Mouse (Mus musculus) heart, embryonic 14.5 days (tissue): ENCODE data around the gene Brix1. TPM values are rescaled to one million over a fixed set of nuclear protein-coding genes. Genes with fewer than 3 reads are reported as not detected.
"Not testable (repeated sequence)": the region's sequence is repeated elsewhere in the genome, so short reads cannot be mapped to it uniquely, and the experiment has no call there.

Experiments used
- ATAC-seq: fragments of 200-750 bp; cut with Nextera tagmentation; 2 replicates; pipeline ENCODE4 v1.8.0; 2017; ENCODE audit warnings: low read depth, moderate TSS enrichment; ENCODE audit not compliant: insufficient number of reproducible peaks, insufficient read depth, low FRiP score
- H3K27ac ChIP-seq, 2 experiments: fragments of 200-500 bp in 1 of 2; fragments of 300-500 bp in 1 of 2; sonication (generic) in 1 of 2; replicated peaks in 1 of 2; 2 replicates each; pipeline ENCODE4 v1.5.1; 2012 to 2014; ENCODE audit warnings: low read depth in 2 of 2, low read length in 2 of 2, control low read depth in 1 of 2, mild to moderate bottlenecking in 1 of 2, mixed read lengths in 1 of 2; ENCODE audit not compliant: control insufficient read depth in 1 of 2, insufficient read depth in 1 of 2
- H3K27me3 ChIP-seq: fragments of 300-500 bp; sonication (generic); 2 replicates; pipeline ENCODE4 v1.6.1; 2014; ENCODE audit warnings: mild to moderate bottlenecking, low read length, control low read depth; ENCODE audit not compliant: control insufficient read depth, insufficient read depth
- H3K36me3 ChIP-seq: fragments of 300-500 bp; sonication (generic); 2 replicates; pipeline ENCODE4 v1.6.1; 2014; ENCODE audit warnings: mild to moderate bottlenecking, control low read depth, low read length, mixed read lengths; ENCODE audit not compliant: control insufficient read depth, insufficient read depth
- H3K4me1 ChIP-seq, 2 experiments: fragments of 200-500 bp in 1 of 2; fragments of 300-500 bp in 1 of 2; sonication (generic) in 1 of 2; 2 replicates each; pipeline ENCODE4 v1.6.1; 2012 to 2014; ENCODE audit warnings: low read length in 2 of 2, control low read depth in 1 of 2, mixed read lengths in 1 of 2; ENCODE audit not compliant: control insufficient read depth in 2 of 2, insufficient read depth in 2 of 2
- H3K4me2 ChIP-seq: fragments of 300-500 bp; sonication (generic); 2 replicates; pipeline ENCODE4 v1.6.1; 2014; ENCODE audit warnings: mild to moderate bottlenecking, low read length
- H3K4me3 ChIP-seq, 2 experiments: fragments of 200-500 bp in 1 of 2; fragments of 300-500 bp in 1 of 2; sonication (generic) in 1 of 2; 2 replicates each; pipeline ENCODE4 v1.5.1; 2012 to 2014; ENCODE audit warnings: low read length in 2 of 2, mild to moderate bottlenecking in 2 of 2, control low read depth in 1 of 2, low read depth in 1 of 2, moderate library complexity in 1 of 2; ENCODE audit not compliant: control insufficient read depth in 1 of 2, insufficient read depth in 1 of 2
- H3K9ac ChIP-seq: fragments of 300-500 bp; sonication (generic); 2 replicates; pipeline ENCODE4 v1.6.1; 2014; ENCODE audit warnings: mild to moderate bottlenecking, low read length
- H3K9me3 ChIP-seq: fragments of 300-500 bp; sonication (generic); 2 replicates; pipeline ENCODE4 v1.6.1; 2016; ENCODE audit warnings: low read length, control low read depth; ENCODE audit not compliant: control insufficient read depth
- WGBS: fragments of 180-500 bp; shearing (Covaris S2); extraction: QIAGEN DNeasy Blood & Tissue Kit; methylation state at CpG from one replicate; pipeline ENCODE4 v1.1.7; 2014; 5-methylcytosine and 5-hydroxymethylcytosine counted together
- polyA plus RNA-seq: library from polyadenylated mRNA; unstranded; fragments of >200 nt; fragmentation: Nextera tagmentation; extraction: Ambion mirVana; gene quantifications from 2 replicates; pipeline ENCODE4 v1.2.1, GENCODE M21; 2014

The Brix1 gene
- polyA plus RNA-seq, 1 experiment from 2014 or later, result 55.9 TPM

- H3K4me3 ChIP-seq, result no peak overlapping the region
- 0 out of 2 replicates have a peak, but pooled peaks cover 4% of the 10 kb centered on the region for H3K36me3 ChIP-seq
- no peak overlapping the region for H3K27ac ChIP-seq
- H3K4me1 ChIP-seq, result no peaks in the 10 kb centered on the region
- H3K27me3 ChIP-seq, result no peaks in the 10 kb centered on the region
- ATAC-seq, result no peak
- H3K9me3 ChIP-seq, result no peaks in the 10 kb centered on the region
- no peak overlapping the region for H3K4me2 ChIP-seq
- WGBS, result 49% methylated on average over 11 of the region's 11 CpGs
- no peak overlapping the region for H3K9ac ChIP-seq
Observed at GRCm38 (mm10) chr15:10500838-10501719, 15.3 kb upstream of the Brix1 start.

DNA sequence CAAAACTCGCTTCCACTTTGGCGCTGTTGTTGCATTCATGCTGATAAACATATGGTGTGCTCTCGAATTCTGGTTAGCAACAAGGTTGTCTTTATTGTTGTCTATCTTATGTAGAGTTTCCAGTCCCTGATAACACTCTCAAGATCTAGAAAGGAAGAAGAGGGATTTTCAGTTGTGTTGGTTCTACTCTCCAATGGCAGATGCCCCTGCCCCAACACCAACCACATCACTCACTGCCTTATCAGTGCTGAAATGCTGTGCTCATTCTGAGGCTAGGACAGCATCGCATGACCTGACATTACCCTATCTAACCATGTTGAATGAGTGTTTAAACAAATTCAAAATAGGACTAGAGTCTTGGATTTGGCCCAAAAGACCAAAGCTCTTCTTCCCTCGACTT lies 14.3 kb upstream of the Brix1 start:
- no peak for ATAC-seq
- no peaks in the 10 kb centered on the region for H3K4me1 ChIP-seq
- no peak overlapping the region for H3K4me3 ChIP-seq
- no peak overlapping the region for H3K27ac ChIP-seq
- 52% methylated on average over 5 of the region's 5 CpGs for WGBS
- H3K27me3 ChIP-seq, result no peaks in the 10 kb centered on the region
- H3K9me3 ChIP-seq, result no peaks in the 10 kb centered on the region
- no peak overlapping the region for H3K9ac ChIP-seq
- H3K4me2 ChIP-seq, result no peak overlapping the region
- H3K36me3 ChIP-seq, result 0 out of 2 replicates have a peak, but pooled peaks cover 10% of the 10 kb centered on the region

GRCm38 (mm10) chr15:10499593-10499992 lies 13.8 kb upstream of the Brix1 start:
- Histone ChIP-seq H3K9ac (no peak overlapping the region), H3K4me2 (no peak overlapping the region), H3K36me3 (0 out of 2 replicates have a peak, but pooled peaks cover 11% of the 10 kb centered on the region), H3K27me3 (no peaks in the 10 kb centered on the region), H3K4me1 (no peaks in the 10 kb centered on the region), H3K27ac (no peak overlapping the region), H3K4me3 (no peak overlapping the region), H3K9me3 (no peaks in the 10 kb centered on the region)
- 55% methylated on average over 5 of the region's 5 CpGs for WGBS
- ATAC-seq, result no peak

DNA sequence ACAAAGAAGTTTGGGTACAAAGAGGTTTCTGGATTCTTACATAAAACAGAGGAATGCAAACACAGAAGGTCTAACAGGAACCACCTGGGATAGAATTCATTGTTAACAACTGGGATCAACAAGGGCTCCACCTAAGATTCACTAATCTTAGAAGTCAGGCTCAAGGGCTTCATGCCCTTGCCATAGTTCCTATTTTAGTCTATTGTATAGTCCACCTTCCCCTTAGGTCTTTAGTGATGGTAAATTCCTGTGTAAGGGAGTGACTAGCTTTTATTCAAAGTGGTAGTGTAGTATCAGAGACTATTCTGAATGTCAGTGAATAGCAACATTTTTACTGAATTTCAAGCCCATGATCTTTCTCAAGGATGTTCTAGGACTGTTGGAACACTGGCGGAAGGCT lies 10.9 kb upstream of the Brix1 start:
- not testable (repeated sequence) for H3K9me3 ChIP-seq, H3K4me1 ChIP-seq, ATAC-seq, H3K4me2 ChIP-seq, H3K4me3 ChIP-seq, H3K27ac ChIP-seq, H3K27me3 ChIP-seq, H3K9ac ChIP-seq
- H3K36me3 ChIP-seq, result peaks cover 29% of the 10 kb centered on the region
- 93% methylated on average over 1 of the region's 1 CpGs for WGBS

DNA sequence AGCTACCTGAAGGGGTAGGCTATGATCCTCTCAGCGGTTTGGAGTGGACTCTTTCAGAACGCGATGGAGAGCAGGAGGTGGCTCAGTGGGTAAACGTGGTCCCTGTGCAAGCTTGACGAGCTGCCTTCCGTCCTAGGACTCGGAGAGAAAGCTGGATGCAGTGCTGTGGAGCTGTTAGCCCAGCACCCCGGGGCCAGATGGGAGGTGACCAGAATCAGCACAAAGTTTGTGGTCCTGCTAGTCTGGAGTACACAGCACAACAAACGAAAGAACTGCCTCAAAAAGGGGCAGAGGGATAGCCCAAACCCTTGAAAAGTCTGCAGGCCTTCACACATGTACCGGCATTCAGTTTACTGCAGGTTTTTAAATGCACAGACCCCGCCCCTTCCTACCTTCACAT lies 10.2 kb upstream of the Brix1 start:
- no peaks in the 10 kb centered on the region for H3K9me3 ChIP-seq
- ATAC-seq, result no peak
- peaks cover 33% of the 10 kb centered on the region for H3K36me3 ChIP-seq
- no peak overlapping the region for H3K4me3 ChIP-seq
- WGBS, result 87% methylated on average over 11 of the region's 11 CpGs
- no peaks in the 10 kb centered on the region for H3K4me1 ChIP-seq
- no peak overlapping the region for H3K9ac ChIP-seq
- H3K4me2 ChIP-seq, result no peak overlapping the region
- H3K27ac ChIP-seq, result no peak overlapping the region
- no peaks in the 10 kb centered on the region for H3K27me3 ChIP-seq

DNA sequence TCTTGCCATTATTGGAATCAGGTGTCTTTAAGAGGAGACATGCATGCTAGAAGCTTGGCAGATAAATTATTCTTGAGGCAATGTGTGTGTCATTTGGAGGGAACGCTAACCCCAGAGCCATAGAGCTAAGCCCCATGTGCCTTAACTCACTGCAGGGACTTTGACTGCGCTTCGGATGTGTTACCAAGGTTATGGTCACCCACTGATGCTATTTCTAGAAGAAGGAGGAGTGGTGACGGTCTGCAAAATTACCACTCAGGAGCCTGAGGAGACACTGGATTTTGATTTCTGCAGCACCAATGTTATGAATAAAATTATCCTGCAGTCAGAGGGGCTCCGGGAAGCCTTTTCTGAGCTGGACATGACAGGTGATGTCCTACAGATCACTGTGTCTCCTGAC lies 4.4 kb upstream of the Brix1 start:
- WGBS, result 86% methylated on average over 5 of the region's 5 CpGs
- no peak for ATAC-seq

GRCm38 (mm10) chr15:10487246-10487645 lies 1.5 kb upstream of the Brix1 start:
- Histone ChIP-seq H3K4me3 (no peak overlapping the region), H3K4me2 (peak overlapping the region; percentile 83; the same call in 1 of the 2 replicates), H3K9ac (no peak overlapping the region), H3K27me3 (no peaks in the 10 kb centered on the region), H3K36me3 (peaks cover 42% of the 10 kb centered on the region), H3K9me3 (no peaks in the 10 kb centered on the region), H3K27ac (no peak overlapping the region), H3K4me1 (peaks cover 0 to 15% of the 10 kb centered on the region in 2 experiments; a peak in 2 of 4 replicates)
- 72% methylated on average over 2 of the region's 2 CpGs for WGBS
- no peak for ATAC-seq

More for the DNA sequence above, 4.4 kb upstream of the Brix1 start:
- H3K27ac ChIP-seq, result no peak overlapping the region
- H3K9me3 ChIP-seq, result no peaks in the 10 kb centered on the region
- H3K27me3 ChIP-seq, result no peaks in the 10 kb centered on the region
- H3K4me1 ChIP-seq, result peaks cover 0 to 6% of the 10 kb centered on the region in 2 experiments; a peak in 1 of 4 replicates
- no peak overlapping the region for H3K4me3 ChIP-seq
- no peak overlapping the region for H3K4me2 ChIP-seq
- H3K36me3 ChIP-seq, result peaks cover 44% of the 10 kb centered on the region
- H3K9ac ChIP-seq, result no peak overlapping the region
